Mouse (Mus musculus): ENCODE data around the gene Csnk2a1.
"Not testable (repeated sequence)": the region's sequence is repeated elsewhere in the genome, so short reads cannot be mapped to it uniquely, and the experiment has no call there.

The Csnk2a1 gene

DNA sequence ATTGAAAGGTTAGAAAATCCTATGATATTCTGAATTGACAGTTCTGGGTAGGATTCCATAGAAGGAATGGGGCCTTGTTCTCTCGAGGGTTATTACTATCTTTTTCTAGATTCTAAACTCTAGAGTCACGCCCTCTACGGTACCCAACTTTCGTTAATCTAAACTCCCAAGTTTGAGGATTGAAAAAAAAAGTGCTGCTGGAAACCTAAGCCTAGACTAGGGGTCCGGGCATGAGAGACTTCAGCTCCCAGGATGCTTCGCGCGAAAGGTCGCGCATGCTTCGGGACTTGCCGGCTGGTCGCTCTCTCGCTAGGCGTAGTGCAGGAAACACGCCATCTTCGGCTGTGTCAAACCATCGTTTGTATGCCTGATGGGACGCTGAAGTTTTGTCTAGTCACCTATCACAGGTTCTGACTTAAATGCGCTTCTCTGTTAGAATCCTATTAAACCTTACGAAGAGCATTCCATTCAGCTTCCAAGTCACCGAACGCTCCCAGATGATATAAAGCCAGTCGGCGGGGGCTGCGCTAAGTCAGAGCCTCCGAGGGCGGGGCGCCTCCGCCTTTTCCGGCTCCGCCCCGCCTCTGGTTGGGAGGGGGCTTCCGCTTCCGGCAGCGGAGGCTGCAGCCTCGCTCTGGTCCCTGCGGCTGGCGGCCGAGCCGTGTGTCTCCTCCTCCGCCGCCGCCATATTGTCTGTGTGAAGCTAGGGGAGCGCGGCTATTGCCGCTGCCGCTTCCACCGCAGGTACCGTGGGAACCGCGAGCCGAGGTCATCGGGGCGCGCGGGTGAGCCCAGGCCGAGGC, at the start of gene Csnk2a1:
Csnk2a1 (plus strand) TSS at position 592 of the 803 bp plus-strand sequence.
- DNase-seq = peak; percentile 94 to 95

DNA sequence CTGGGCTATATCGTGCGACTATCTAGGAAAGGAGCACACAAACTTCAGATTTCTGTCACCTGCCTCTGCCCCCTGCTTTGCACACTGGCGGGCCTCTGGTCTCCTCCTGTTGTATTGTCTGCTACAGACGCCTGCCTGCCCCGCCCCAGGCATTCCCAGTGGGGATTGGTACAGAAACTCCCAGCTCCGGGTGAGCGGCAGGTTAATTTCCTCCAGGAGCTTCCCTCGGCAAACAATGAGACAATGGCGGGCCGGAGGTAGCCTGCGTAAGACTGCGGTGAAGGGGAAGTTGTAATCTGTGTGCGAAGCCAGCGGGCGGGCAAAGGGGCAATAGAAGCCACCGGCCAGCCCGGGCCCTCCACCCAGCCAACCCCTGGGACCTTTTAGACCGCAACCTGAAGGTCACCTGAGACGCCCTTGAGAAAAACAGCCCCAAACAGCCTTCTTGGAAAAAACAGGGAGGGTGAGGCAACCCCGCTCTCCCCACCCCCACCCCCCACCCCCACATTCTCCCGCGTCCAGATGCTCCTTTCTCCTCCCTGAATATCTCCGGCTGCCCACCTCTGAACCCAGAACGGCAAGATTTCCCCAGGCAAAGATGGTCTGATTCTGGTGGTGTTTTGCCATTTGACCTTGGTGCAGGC, 49.4 kb upstream of the Csnk2a1 start:
- no peak for DNase-seq

DNA sequence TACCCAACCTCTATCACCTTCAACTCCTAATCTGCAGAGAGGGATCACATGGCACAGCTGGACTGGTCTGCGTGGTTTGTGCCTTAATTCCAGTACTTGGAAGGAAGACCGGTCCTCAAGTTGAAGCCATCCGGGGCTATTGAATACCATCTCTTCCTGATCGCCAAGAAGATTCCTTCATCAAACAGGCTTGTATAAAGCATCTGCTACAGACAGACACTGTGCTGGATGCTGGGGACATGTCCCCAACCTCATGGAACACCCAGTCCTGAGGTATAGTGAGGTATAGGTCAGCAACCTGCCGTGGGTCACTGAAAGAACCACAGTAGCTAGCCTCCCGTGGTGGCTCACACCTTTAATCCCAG, 48.9 kb upstream of the Csnk2a1 start:
- DNase-seq = no peak

DNA sequence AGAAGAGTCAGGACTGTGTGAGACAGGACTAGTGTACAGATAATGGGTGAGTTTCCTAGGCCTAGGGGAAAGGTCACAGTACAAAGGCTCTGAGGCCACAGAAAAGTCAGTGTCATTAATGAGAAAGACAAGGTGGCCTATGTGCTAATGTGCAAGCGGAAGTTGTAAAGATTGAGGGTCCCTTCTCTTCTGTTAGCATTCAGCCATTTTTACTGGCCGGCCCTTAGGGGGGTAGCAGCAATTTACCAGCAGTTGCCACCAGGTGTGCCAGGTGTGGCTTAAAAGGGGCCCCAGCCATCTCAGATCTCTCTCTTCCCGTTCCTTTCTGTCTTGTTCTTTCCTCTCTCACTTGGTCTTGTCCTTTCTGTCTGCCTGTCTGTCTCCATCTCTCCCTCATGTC, 48.3 kb upstream of the Csnk2a1 start:
- no peak for DNase-seq

DNA sequence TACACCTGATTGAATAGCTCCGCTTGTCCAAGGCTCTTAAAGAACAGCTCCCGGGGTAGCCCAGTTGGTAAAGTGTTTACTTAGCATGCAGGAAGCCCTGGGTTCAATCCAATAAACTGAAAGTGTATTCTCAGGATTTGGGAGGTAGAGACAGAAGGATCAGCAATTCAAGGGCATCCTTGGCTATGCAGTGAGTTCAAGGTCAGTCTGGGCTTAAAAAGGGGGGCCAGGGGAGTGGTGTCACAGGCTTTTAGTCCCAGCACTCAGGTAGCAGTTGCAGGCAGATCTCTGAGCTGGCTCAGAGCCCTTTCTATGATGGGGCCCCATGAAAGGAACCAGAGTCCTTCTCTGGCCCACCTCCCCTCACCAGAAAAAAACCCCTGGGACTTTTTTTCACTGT, 47.3 kb upstream of the Csnk2a1 start:
- DNase-seq = no peak

DNA sequence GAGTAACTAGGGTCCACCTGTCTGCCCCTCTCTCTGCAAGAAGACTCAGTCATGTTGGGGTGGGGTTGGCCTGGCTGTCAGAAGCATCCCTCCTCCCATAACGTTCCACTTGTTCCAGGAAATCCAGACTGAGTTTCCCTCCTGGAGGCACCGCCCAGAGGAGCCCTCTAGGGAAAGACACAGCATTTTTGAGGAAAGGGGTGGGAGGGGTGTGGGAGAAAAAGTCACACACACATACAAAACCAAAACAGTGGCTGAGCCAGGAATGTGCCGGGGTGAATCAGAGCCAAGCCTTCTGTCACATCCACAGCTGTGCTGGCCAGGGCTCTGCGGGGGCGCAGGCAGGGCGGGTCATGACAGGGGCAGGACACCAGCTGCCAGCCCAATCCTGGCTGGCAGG, 46.3 kb upstream of the Csnk2a1 start:
- no peak for DNase-seq

DNA sequence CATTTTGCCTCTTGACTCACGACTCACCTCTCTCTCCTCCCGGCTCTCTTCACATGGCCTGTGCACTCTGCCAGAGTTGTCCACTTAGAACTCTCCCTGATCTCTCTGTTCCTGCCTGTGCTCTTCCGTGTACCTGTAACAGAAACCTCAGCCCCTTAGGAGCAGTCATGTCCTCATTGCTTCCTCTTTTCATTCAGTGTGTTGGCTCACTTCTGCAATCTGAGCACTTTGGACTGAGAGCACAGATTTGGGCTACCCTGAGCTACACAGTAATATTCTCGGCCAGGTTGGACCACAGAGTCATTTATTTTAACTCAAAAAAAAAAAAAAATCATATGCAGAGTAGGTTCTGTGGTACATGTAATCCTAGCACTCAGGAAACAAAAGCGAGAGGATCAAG, 39.5 kb upstream of the Csnk2a1 start:
- peak in 1 of 2 experiments; percentile 6 for DNase-seq

DNA sequence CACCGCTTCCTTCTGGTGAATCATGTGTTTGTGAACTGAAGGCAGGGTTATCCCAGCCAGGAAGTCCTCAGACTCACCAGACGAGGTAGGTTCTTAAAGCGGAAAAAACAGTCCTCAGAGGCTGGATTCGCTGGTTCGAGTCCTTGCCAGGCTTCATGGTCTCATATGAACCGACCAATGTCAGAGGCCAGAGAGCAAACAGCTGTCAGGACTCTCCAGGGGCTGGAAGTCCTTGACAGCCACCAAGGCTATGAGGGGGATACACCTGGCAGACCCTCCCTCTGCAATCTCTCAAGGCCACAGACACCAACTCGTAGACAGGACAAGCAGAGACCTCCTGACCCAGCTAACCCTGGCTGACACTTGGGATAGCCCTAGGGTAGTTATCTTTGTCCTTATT, 37.4 kb upstream of the Csnk2a1 start:
- DNase-seq = no peak

DNA sequence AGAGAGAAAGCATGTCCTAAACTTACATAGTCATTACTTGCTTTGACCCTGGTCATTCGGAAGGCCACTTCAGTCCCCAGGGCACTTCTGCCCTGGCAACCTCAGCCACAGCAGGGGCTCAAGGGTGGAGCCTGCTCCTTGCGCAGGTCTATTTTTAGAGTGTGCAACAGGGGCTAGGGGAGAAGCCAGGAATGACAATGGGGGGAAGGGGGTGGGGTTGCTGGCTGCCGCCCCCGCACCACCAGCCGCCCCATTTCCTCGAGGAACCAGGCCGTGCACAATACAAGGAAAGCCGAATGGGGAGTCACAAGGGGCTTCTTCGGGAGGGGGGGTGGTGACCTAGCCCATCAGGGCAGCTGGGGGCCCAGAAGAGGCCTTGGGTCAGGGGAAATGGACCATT, 37.0 kb upstream of the Csnk2a1 start:
- no peak for DNase-seq

DNA sequence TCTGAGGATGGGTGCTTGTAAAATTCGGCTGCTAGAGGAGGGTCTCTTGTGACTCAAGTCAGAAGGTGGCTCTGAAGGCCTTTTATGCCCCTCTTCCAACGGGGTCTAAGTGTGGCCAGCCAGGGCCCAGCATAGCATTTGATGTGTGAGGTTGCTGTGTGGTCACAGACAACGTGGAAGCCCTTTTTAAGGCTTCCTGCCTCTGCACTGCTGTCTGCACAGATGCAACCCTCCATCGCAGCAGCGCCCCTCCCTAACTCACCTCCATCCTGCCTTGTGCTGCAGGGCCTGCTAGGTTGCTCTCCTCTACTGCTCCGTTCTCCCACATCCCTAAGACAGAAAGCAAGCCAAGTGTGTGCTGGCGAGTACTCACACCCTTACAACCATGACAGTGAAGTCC, 36.5 kb upstream of the Csnk2a1 start:
- DNase-seq = no peak

DNA sequence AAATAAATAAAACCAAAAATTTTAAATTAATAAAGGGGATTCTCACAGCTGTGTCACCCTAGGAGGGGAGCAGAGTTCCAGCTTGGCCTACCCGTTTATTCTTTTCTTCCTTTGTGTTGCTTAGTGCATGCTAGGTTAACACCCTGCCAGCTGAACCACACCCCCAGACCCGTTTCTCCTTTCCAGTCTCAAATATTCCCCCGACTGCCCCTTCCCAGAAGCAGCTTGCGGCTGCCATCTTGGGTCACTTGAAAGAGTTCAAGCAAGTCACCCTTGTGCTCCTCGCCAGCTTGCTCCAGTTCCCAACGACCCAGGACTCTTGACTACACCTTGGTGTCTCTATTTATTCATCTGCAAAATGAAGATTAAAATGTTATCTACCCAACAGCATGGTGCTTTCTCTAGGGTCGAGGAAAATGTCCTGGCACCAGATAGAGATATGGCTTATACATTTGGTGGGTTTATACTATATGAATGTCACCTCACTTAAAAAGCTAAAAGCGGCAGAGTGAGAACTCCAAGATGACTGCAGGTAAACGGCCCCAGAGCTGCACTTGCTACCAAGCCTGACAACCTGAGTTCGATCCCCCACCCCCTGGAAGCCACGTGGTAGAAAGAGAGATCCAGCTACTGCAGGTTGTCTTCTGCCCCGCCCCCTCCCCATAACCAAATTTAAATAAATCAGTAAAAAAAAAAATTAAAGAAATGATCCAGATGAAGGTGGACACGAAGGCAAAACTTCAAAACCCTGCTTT, 33.9 kb upstream of the Csnk2a1 start:
- DNase-seq = no peak

DNA sequence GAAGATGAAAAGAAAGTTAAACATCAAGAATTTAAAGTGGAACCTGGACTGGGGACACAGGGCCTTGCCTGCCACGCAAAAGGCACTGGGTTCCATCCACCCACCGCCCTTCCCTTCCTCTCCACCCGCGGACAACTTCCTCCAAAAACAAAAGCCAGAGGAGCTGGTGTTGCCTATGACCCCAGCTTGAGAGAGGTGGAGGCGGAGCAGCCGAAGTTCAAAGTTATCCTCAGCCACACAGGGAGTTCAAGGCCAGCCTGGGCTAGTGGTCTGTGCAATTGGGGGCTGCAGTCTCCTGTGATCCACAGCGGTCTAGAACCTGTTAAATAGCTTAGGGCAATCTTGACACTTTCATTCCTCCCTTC, 33.3 kb upstream of the Csnk2a1 start:
- DNase-seq = no peak

DNA sequence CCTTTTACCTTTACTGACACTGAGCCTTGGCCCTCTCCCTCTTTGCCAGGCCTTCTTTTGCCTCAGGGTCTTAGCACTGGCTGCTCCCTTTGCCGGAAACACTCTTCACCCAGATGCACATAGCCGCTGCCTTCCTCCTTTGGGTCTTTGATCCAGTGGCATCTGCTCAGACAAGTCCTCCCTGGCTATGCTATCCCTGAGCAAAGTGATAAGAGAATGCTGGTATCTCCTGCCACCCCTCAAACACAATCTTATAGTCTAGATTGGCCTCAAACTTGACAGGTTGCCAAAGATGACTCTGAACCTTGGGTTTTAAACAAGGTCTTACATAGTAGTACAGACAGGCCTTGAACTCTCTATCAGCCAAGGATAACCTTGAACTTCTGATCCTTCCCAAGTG, 32.1 kb upstream of the Csnk2a1 start:
- DNase-seq = no peak

DNA sequence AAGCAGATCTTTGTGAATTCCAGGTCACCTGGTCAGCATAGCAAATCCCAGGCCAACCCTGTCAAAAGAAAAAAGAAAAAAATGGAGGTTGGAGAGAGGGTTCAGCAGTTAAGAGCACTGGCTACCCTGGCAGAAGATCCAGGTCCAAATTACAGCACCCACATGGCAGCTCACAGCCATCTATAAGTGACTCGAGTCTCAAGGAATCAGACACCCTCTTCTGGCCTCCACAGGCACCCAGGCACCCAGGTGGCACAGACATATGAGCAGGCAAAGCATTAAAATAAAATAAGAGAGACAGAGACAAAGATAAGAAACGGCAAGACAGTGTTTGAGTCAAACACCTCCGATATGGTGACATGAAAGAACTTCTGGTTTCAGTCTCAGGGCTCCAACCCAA, 29.7 kb upstream of the Csnk2a1 start:
- no peak for DNase-seq

DNA sequence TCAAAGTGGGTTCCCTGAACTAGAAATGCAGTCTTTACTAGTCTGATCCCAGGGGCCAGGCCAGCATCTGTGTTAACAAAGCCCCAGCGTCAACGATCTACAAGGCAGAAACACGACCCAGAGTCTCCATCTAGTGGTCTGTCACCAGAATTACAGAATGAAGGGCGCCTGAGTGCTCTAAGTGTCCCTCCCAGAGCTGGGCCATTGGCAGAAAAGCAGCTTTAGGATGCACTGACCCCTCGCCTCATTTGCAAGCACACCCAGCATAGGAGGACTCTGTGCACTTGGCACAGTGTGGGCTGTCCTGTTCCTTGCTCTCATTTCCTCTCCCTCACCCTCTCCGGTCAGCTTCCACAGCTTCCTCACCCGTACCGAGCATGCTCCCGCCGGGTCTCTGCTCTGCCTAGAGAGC, 29.3 kb upstream of the Csnk2a1 start:
- peak; percentile 59 to 63 for DNase-seq

DNA sequence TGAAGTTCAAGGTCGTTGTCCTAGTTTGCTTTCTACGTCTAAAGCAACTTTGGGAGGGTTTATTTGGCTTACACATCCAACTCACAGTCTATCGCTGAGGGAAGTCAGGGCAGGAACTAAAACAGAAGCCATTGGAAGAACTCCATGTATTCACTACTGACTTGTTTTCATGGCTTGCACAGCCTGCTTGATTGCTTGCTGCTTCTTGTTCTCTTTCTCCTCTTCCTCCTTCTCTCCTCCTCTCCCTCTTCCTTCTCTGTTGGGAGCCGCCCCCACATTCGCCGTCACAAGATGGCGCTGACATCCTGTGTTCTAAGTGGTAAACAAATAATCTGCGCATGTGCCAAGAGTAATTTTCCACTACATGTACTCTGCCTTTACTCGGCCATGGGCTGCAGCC, 20.5 kb upstream of the Csnk2a1 start:
- DNase-seq = not testable (repeated sequence)

DNA sequence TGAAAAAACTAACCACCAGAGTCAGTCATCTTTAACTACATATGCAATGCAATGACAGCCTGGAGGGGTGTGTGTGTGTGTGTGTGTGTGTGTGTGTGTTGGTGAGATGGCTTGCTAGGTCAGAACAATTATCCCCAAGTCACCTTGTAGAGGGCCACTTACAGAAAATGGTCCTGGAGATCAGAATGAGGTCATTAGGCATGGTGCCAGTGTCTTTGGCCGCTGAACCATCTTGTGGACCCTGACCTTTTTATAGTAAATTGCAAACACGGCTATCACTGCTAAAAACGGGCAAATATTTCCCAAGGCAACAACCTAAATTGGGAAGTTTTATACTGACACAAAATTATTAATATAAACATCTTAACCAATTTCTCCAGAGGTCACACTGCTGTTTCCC, 14.8 kb upstream of the Csnk2a1 start:
- no peak for DNase-seq

DNA sequence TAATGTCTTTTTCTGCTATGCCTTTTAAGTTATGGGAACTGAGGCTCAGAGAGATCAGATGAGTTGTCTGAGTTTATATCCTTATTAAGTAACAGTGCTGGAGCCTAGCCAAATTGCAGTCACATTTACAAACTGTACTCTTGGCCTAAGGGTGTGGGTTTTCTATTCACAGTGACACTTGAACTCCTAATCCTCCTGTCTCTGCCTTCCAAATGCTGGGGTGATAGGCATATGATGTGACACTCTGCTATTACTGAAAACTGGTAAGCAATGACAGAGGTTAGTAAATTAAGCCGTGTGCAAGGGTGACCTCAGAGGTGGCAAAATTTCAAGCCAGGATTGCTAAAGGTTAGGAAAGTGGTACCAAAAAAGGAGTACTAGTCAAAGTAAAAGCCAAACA, 9.7 kb upstream of the Csnk2a1 start:
- no peak for DNase-seq

DNA sequence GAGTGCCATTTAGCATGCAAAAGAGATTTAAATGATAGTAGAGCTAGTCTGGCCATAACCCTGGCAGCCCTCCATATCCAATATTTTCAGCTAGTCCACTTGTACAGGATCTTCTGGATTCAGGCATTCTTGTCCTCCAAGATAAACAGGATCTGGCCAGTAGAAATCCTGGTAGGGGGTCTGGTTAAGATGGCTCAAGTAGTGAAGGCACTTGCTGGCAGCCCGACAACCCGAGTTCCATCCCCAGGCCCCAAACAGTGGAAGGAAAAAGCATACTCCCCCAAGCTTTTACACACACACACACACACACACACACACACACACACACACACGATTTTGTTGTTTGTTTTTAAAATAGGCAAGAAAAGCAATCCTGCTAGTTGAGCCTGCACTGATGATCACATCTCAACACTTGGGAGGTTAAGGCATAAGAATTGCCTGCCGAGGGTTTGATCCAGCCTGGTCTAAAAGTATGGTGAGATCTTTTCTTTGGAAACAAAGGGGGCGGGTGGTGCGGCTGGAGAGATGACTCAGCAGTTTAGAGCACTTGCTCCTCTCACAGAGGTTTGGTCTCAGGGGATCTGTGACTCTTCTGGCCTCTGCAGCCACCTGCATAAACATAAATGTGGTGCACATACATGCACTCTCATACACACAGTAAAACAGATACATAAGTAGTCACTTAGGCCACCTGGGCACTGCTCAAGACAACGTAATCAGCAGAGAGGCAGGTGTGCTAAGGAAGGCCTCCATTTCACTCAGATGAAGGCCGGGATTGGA, 2.9 kb upstream of the Csnk2a1 start:
- no peak for DNase-seq

DNA sequence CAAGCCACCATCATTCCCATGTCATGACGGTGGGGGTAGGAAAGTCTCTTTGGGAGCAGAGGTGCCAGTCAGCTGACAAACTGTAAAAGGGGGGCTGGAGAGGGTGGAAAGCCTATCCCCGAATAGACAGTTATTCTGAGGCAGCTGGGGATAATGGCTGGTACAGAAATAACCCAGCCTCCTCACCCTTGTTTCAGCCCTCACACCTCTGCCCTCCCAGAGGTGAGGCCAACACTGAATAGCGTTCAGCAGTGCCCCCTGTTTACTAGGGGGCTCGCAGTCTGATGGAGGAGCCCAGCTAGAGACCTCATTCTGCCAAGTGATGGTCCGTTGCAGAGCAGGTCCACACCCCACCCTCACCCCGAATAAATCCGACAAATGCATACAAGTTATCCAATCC, 1.1 kb upstream of the Csnk2a1 start:
- DNase-seq = no peak

DNA sequence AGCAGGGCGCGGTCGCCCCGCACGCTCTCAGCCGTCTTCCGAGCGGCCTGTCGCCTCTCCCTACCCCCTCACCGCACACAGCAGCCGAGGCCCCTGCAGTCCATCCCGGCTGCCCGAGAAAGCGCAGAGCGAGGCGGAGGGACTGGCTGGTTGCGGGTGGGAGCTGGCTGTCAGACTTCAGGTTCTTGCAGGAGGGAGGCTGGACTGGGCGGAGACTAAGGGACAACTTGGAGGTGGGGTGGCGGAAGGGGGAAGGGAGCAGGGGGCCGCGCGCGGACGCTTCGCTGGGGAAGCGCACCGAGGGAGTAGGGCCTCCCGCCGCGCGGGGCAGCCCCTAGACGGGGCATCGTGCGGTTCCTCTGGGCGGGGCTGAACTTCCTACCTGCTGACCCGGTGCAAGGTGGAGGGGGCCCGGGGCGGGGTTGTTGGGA, 427 bp downstream of the Csnk2a1 start:
- peak; percentile 74 to 75 for DNase-seq

DNA sequence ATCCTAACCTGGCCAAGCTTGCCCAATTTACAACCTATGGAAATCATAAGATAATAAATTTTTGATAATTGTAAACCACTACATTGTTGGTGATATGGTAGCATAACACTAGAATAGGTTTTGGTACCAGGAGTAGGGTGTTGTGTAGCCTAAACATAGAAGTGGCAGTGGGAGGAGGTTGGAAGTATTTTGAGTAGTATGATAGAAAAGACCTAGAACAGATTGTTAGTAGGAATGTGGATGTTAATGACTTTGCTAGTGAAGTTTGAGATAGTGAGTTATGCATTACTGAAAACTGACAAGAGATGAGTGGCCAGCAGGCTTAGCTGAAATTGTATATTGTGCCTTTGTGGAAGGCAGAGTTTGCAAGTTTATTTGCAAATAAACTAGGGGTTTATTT, 3.4 kb downstream of the Csnk2a1 start:
- no peak for DNase-seq

DNA sequence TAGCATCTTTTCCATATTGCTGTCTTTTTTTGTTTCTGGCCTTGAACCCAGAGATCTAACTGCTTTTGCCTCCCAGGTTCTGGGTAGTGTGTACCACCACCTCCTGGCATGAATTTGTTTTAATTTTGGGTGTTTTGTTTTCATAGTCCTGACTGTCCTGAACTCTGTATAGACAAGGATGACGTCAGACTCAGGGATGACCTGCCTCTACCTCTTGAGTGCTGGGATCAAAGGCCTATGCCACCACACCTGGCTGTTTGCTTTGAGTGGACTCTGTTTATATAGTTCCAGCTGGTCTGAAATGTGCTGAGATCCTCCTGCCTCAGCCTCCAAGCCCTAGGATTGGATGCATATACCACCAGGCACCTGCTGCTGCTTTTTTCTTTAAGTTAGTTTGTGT, 11.3 kb downstream of the Csnk2a1 start:
- no peak for DNase-seq

Data from B cell, adult 2 months (primary cell).